Mouse (Mus musculus) B cell, adult (primary cell): ENCODE measurements around the gene Lrp1. TPM values are rescaled to one million over a fixed set of nuclear protein-coding genes. Genes with fewer than 3 reads are reported as not detected.

Source experiments
- total RNA-seq: library from RNA; stranded (reverse); gene quantifications from 4 replicates; pipeline ENCODE4 v1.2.4, GENCODE M21; 2023; ENCODE audit not compliant: inconsistent age

Gene Lrp1
- 2.2 to 4.3 TPM (median 3.3 TPM) in 4 replicates for total RNA-seq

GRCm38 (mm10) chr10:127620406-127621190, at the start of gene Lrp1:
TSS of gene Lrp1 (minus strand) at chr10:127621148.

GRCm38 (mm10) chr10:127668093-127669050, 47.4 kb upstream of the Lrp1 start, which contains the start of gene Nab2:
TSS of gene Nab2 (minus strand) at chr10:127668568.

GRCm38 (mm10) chr10:127666501-127667268, 45.7 kb upstream of the Lrp1 start, which contains the start of gene Nemp1:
TSS of gene Nemp1 (plus strand) at chr10:127666901.

GRCm38 (mm10) chr10:127642772-127643552, 22.0 kb upstream of the Lrp1 start, which contains the start of gene Stat6:
TSS of gene Stat6 (plus strand) at chr10:127642986.

GRCm38 (mm10) chr10:127534036-127534928, 86.7 kb downstream of the Lrp1 start, which contains the start of gene Nxph4:
TSS of gene Nxph4 (minus strand) at chr10:127534559.

GRCm38 (mm10) chr10:127522088-127522581, 98.8 kb downstream of the Lrp1 start, which contains the start of gene Shmt2:
TSS of gene Shmt2 (minus strand) at chr10:127522444.

GRCm38 (mm10) chr10:127514764-127515163, 106.2 kb downstream of the Lrp1 start, which contains the start of gene Ndufa4l2:
TSS of gene Ndufa4l2 (plus strand) at chr10:127514967.

GRCm38 (mm10) chr10:127500894-127501893, 119.8 kb downstream of the Lrp1 start, which contains the start of gene Stac3:
TSS of gene Stac3 (plus strand) at chr10:127501686.

Other genes starting within 250 kb of the Lrp1 start
- gene R3hdm2, start 240.8 kb downstream of the Lrp1 start, total RNA-seq: 115 to 122 TPM (median 119 TPM) in 4 replicates
- 5.6 to 12.8 TPM (median 10.4 TPM) in 4 replicates for gene Stac3, start 119.5 kb downstream of the Lrp1 start, total RNA-seq
- gene Ndufa4l2, start 106.2 kb downstream of the Lrp1 start, total RNA-seq: not detected in 4 replicates
- gene Shmt2, start 98.7 kb downstream of the Lrp1 start, total RNA-seq: 68.8 to 81.0 TPM (median 69.2 TPM) in 4 replicates
- not detected in 4 replicates for gene Nxph4, start 86.6 kb downstream of the Lrp1 start, total RNA-seq
- 226 to 243 TPM (median 231 TPM) in 4 replicates for gene Stat6, start 21.8 kb upstream of the Lrp1 start, total RNA-seq
- gene Nemp1, start 45.8 kb upstream of the Lrp1 start, total RNA-seq: 8.6 to 12.6 TPM (median 10.8 TPM) in 4 replicates
- gene Nab2, start 47.4 kb upstream of the Lrp1 start, total RNA-seq: 34.6 to 46.9 TPM (median 38.1 TPM) in 4 replicates
- gene Myo1a, start 84.0 kb upstream of the Lrp1 start, total RNA-seq: 0.29 to 0.72 TPM (median 0.60 TPM) in 4 replicates
- gene Tac2, start 103.3 kb upstream of the Lrp1 start, total RNA-seq: not detected in 4 replicates
- gene Zbtb39, start 118.4 kb upstream of the Lrp1 start, total RNA-seq: 13.5 to 15.8 TPM (median 15.2 TPM) in 4 replicates
- not detected in 4 replicates for gene Gpr182, start 130.6 kb upstream of the Lrp1 start, total RNA-seq
- 0.12 to 0.19 TPM in 2 of 4 replicates, not detected in the others for gene Rdh1, start 138.6 kb upstream of the Lrp1 start, total RNA-seq
- gene Rdh16f1, start 138.6 kb upstream of the Lrp1 start, total RNA-seq: not detected in 4 replicates
- not detected in 4 replicates for gene Rdh9, start 155.2 kb upstream of the Lrp1 start, total RNA-seq
- not detected in 4 replicates for gene Rdh16, start 180.0 kb upstream of the Lrp1 start, total RNA-seq
- not detected in 4 replicates for gene Rdh19, start 228.8 kb upstream of the Lrp1 start, total RNA-seq
- not detected in 4 replicates for gene Rdh16f2, start 245.3 kb upstream of the Lrp1 start, total RNA-seq